Mouse (Mus musculus): ENCODE results near the gene Foxa3. TPM values are rescaled to one million over a fixed set of nuclear protein-coding genes. Genes with fewer than 3 reads are reported as not detected.

Gene Foxa3
- 1.1 and 2.4 TPM in 2 replicates for polyA plus RNA-seq (2015; fragmentation: Nextera tagmentation; extraction: Ambion mirVana)

GRCm38 (mm10) chr7:19023357-19023814 is at the start of gene Foxa3:
Gene Foxa3, minus strand, starts transcription at chr7:19023538.

DNA sequence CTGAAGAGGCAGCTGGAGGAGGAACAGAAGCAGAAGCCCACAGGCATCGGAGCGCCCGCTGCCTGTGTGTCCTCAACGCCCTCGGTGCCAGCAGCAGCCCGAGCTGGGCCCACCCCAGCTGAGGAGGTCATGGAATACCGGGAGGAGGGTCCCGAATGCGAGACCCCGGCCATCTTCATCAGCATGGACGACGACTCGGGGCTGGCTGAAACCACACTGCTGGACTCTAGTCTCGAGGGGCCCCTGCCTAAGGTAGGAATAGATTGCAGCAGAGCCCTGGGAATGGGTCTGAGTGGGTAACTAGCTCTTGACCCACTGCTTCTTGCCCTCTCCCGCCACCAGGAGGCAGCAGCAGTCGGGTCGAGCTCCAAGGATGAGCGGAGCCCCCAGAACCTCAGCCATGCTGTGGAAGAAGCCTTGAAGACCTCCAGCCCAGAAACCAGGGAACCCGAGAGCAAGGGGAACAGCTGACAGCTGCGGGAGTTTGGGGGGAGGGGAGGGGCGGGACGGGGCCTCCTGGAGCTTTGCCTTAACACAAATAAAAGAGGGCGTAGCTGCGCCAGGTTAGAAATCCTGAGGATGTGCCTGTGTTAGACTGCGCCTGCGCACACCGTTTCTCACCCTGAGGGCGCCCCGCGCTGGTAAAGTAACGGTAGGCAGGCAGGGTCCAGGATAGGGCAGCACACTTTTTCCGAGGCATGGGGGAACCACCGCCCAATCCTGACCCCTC is 30.9 kb upstream of the Foxa3 start, which contains the start of gene Rsph6a:
Rsph6a (plus strand) TSS at position 644 of the 730 bp plus-strand sequence.

DNA sequence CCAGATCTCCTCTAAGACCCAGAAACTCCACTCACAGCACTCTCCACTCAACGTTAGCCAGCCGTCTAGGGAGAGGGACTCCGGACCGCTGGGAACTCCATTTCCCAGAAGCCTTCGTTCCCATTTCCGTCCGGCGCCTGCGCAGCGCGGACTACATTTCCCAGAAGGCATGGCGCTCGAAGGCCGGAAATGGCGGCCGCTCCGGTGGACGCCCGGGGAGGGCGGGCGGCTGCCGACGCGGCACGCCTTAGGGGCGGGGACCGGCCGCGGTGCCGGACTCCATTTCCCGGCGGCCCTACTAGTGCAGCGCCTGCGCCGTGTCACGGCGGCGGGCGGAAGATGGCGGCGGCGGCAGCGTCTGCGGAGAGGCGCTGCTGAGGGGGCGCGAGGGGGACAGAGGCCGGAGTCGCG is 763 bp upstream of the Foxa3 start, which contains the start of gene Sympk:
Sympk (plus strand) TSS at position 282 of the 411 bp plus-strand sequence.

GRCm38 (mm10) chr7:19003902-19004630 is 19.3 kb downstream of the Foxa3 start, which contains the start of gene Irf2bp1:
Gene Irf2bp1, plus strand, starts transcription at chr7:19004044.

DNA sequence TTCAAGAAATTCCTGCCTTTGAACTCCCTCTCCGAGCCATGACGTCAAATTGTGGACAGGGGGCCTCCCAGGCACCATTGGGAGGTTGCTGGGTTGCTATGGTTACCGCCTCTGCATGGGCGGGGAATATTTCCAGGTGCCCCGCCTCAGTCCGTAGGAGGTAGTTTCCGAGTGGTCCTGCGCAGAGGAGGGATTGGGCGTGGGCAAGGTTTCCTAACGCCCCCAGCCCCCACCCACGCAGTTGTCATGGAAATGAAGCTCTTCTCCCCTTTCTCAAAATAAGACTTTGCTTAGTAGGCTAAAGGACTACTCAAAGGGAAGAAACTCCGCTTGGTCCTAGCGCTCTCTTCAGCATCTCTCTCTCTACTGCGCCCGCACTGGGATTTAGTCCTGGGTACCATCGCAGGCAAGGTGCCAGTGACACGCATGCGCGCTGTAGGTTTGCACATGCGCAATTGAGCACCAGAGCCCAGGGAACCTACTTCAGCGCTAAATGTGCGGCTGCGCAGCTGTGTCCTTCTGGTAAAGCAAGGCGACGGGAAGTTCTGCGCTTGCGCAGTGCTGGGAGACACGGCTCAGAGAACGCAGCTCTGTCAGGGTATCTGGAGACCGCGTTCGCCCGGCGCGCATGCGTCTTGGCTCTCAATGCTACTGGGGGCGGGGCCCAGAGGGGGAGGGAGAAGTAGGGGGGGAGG is 32.6 kb downstream of the Foxa3 start, which contains the start of gene Mypop:
Mypop (plus strand) TSS at position 645 of the 695 bp plus-strand sequence.

DNA sequence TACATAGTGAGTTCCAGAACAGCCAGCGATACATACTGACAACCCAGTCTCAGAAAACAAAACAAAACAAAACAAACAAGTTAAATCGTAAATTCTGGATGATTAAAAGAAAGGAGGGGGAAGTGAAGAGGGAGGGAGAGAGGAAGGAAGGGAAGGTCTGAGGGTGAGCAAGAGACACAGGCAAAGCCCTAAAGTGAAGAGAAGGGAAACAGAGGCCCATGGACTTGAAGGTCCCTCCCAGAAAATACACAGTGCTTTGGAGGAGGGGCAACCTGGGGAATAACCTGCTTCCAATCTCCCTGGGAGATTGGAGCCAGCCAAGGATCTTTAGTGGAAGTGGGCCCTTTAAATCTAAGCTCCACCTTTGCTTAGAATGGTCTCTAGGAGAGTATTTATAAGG is 36.2 kb downstream of the Foxa3 start, which contains the start of gene Nanos2:
Nanos2 (plus strand) TSS at position 301 of the 400 bp plus-strand sequence.

Other genes starting within 250 kb of the Foxa3 start
- not detected in 2 replicates for gene Psg19, start 225.0 kb downstream of the Foxa3 start, polyA plus RNA-seq (2015; fragmentation: Nextera tagmentation; extraction: Ambion mirVana)
- 0.08 and 0.12 TPM in 2 replicates for gene Psg17, start 201.9 kb downstream of the Foxa3 start, polyA plus RNA-seq (2015; fragmentation: Nextera tagmentation; extraction: Ambion mirVana)
- gene Mill2, start 183.6 kb downstream of the Foxa3 start, polyA plus RNA-seq (2015; fragmentation: Nextera tagmentation; extraction: Ambion mirVana): 4.0 and 7.8 TPM in 2 replicates
- 7.2 and 13.5 TPM in 2 replicates for gene Pglyrp1, start 152.2 kb downstream of the Foxa3 start, polyA plus RNA-seq (2015; fragmentation: Nextera tagmentation; extraction: Ambion mirVana)
- gene Ccdc61, start 113.1 kb downstream of the Foxa3 start, polyA plus RNA-seq (2015; fragmentation: Nextera tagmentation; extraction: Ambion mirVana): 17.2 and 17.7 TPM in 2 replicates
- gene Nova2, start 97.7 kb downstream of the Foxa3 start, polyA plus RNA-seq (2015; fragmentation: Nextera tagmentation; extraction: Ambion mirVana): 0.58 and 0.68 TPM in 2 replicates
- 0.16 TPM in 1 of 2 replicates, not detected in the other for gene Nanos2, start 36.1 kb downstream of the Foxa3 start, polyA plus RNA-seq (2015; fragmentation: Nextera tagmentation; extraction: Ambion mirVana)
- gene Mypop, start 32.3 kb downstream of the Foxa3 start, polyA plus RNA-seq (2015; fragmentation: Nextera tagmentation; extraction: Ambion mirVana): 4.6 and 4.8 TPM in 2 replicates
- gene Irf2bp1, start 19.5 kb downstream of the Foxa3 start, polyA plus RNA-seq (2015; fragmentation: Nextera tagmentation; extraction: Ambion mirVana): 15.6 and 16.6 TPM in 2 replicates
- 14.9 and 20.6 TPM in 2 replicates for gene Sympk, start 839 bp upstream of the Foxa3 start, polyA plus RNA-seq (2015; fragmentation: Nextera tagmentation; extraction: Ambion mirVana)
- gene Rsph6a, start 31.2 kb upstream of the Foxa3 start, polyA plus RNA-seq (2015; fragmentation: Nextera tagmentation; extraction: Ambion mirVana): not detected in 2 replicates
- gene Dmwd, start 52.7 kb upstream of the Foxa3 start, polyA plus RNA-seq (2015; fragmentation: Nextera tagmentation; extraction: Ambion mirVana): 14.5 and 21.0 TPM in 2 replicates
- 21.6 and 28.7 TPM in 2 replicates for gene Dmpk, start 60.3 kb upstream of the Foxa3 start, polyA plus RNA-seq (2015; fragmentation: Nextera tagmentation; extraction: Ambion mirVana)
- 4.2 and 5.9 TPM in 2 replicates for gene Six5, start 71.1 kb upstream of the Foxa3 start, polyA plus RNA-seq (2015; fragmentation: Nextera tagmentation; extraction: Ambion mirVana)
- 0.33 and 0.44 TPM in 2 replicates for gene Gm4969, start 94.8 kb upstream of the Foxa3 start, polyA plus RNA-seq (2015; fragmentation: Nextera tagmentation; extraction: Ambion mirVana)
- 5.8 and 8.7 TPM in 2 replicates for gene Fbxo46, start 96.3 kb upstream of the Foxa3 start, polyA plus RNA-seq (2015; fragmentation: Nextera tagmentation; extraction: Ambion mirVana)
- gene Qpctl, start 125.8 kb upstream of the Foxa3 start, polyA plus RNA-seq (2015; fragmentation: Nextera tagmentation; extraction: Ambion mirVana): 10.3 and 16.6 TPM in 2 replicates
- 109 and 149 TPM in 2 replicates for gene Snrpd2, start 126.2 kb upstream of the Foxa3 start, polyA plus RNA-seq (2015; fragmentation: Nextera tagmentation; extraction: Ambion mirVana)
- gene Gipr, start 142.6 kb upstream of the Foxa3 start, polyA plus RNA-seq (2015; fragmentation: Nextera tagmentation; extraction: Ambion mirVana): 0.33 and 0.54 TPM in 2 replicates
- 5.5 and 7.8 TPM in 2 replicates for gene Eml2, start 152.9 kb upstream of the Foxa3 start, polyA plus RNA-seq (2015; fragmentation: Nextera tagmentation; extraction: Ambion mirVana)
- 0.98 and 2.9 TPM in 2 replicates for gene Gpr4, start 189.0 kb upstream of the Foxa3 start, polyA plus RNA-seq (2015; fragmentation: Nextera tagmentation; extraction: Ambion mirVana)
- 15.0 and 17.1 TPM in 2 replicates for gene Opa3, start 204.8 kb upstream of the Foxa3 start, polyA plus RNA-seq (2015; fragmentation: Nextera tagmentation; extraction: Ambion mirVana)
- 43.2 and 55.1 TPM in 2 replicates for gene Vasp, start 248.3 kb upstream of the Foxa3 start, polyA plus RNA-seq (2015; fragmentation: Nextera tagmentation; extraction: Ambion mirVana)

Measured in adrenal gland, postnatal 0 days (tissue).